Mouse (Mus musculus) C2C12 (cell line): Measurements from ENCODE around the gene Shprh.

ENCODE experiments used
- CTCF ChIP-seq: IDR thresholded peaks from one replicate; pipeline ENCODE4 v1.5.1; 2011; ENCODE audit not compliant: control insufficient read depth, insufficient read depth, insufficient read length
- FOSL1 ChIP-seq: IDR thresholded peaks from one replicate; pipeline ENCODE4 v1.8.0; 2011; ENCODE audit warnings: mild to moderate bottlenecking, low read length; ENCODE audit not compliant: poor library complexity, insufficient read depth, severe bottlenecking
- MAX ChIP-seq: IDR thresholded peaks from one replicate; pipeline ENCODE4 v1.6.1; 2011; ENCODE audit warnings: mild to moderate bottlenecking, control low read depth
- MYOG ChIP-seq: IDR thresholded peaks from one replicate; pipeline ENCODE4 v1.6.1; 2011; ENCODE audit not compliant: control insufficient read depth, insufficient read length; ENCODE audit errors: extremely low read depth
- USF1 ChIP-seq: IDR thresholded peaks from one replicate; pipeline ENCODE4 v1.6.1; 2011; ENCODE audit warnings: low read depth, mild to moderate bottlenecking, control low read depth, moderate library complexity

DNA sequence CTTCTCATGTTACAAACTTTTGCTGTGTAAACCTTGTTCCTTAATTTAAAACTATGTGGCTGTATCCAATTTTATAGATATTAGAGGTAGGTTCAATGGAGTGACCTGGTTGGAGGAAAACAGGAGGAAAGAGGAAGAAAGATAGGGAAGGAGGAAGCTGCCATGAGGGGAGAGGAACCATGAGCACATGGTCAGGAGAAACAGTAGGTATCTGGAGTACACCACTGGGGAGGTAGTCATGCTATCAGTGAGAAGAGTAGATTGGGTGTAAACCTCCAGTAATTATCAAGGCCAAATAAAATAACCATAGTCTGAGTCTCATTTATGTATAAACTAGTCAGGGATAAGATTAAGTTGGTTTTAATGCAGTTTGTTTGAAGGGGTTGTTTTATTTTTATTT, 3.6 kb upstream of the Shprh start:
- TF ChIP-seq FOSL1 = no peak
- no peak for TF ChIP-seq CTCF
- TF ChIP-seq MYOG = no peak
- TF ChIP-seq USF1 = no peak
- no peak for TF ChIP-seq MAX
